Mouse (Mus musculus) left cerebral cortex, adult 9 months (tissue): ENCODE measurements at regions not wholly inside any gene's neighbourhood (a gene's known extent, or its start where the extent isn't known, plus 50 kb on each side); places are given as distances from the start of the nearest gene placed in this dataset.

Experiments used
- DNase-seq, 2 experiments: peaks; one replicate each; pipeline ENCODE4 v3.0.0; 2022; ENCODE audit warnings: low spot score in 2 of 2

DNA sequence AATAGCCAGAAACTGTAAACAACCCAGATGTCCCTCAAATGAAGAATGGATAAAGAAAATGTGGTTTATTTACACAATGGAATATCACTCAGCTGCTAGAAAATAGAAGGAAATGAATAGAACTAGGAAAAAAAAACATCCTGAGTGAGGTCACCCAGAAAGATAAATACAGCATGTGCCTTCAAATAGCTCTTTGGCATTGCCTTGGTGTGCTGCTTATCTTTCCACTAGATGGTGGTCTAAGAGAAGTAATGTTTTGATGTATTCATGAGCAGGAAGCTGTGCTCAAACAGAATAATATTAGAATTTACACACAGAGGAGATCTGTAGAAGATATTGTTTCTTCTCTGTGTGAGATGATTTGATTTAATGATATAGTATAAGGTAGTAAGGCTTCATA, 78.8 kb downstream of the Zfp619 start:
- DNase-seq, result no peak

GRCm38 (mm10) chr7:39613767-39614166, 96.2 kb downstream of the Zfp619 start:
- no peak for DNase-seq

GRCm38 (mm10) chr7:39615092-39615491, 97.5 kb downstream of the Zfp619 start:
- DNase-seq, result no peak

- no peak for DNase-seq
Observed at GRCm38 (mm10) chr7:39621796-39622195, 104.2 kb downstream of the Zfp619 start.

- DNase-seq, result peak in 1 of 2 experiments; percentile 3
Observed at GRCm38 (mm10) chr7:39632836-39633235, 115.3 kb downstream of the Zfp619 start.

DNA sequence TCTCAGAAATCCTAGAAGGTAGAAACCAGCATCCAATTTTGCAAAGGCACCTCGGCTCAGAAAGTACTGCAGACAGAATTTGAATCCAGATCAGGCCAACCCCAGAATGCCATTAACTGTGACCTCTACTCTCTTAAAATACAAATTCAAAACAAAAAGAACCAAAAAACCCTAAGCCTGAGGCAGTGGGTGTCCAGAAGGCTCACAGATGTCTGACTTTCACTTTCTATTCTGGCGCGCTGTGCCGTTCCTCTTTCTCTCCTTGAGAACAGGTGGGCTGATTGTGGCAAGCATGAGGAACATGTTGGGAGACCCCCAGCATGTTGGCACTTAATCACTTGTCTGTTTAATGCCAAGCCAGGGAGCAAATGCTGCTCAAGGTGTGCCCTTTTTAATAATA, 124.8 kb downstream of the Zfp619 start:
- no peak for DNase-seq

DNA sequence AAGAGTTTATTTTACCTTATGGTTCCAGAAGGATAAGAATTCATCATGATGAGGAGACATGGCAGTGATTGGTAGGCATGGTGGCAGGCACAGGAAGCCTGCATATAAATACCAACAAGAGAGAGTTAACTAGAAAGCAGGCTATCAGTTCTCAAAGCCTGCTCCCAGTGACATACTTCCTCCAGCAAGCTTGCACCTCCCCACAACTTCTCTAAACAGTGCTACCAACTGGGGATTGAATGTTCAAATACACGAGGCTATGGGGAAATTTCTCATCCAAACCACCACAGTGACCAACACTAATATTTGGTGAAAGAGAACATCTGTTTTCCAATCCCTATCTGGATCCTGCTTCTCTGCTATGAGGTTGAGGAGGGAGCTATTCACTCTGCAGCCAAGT, 125.8 kb downstream of the Zfp619 start:
- no peak for DNase-seq

DNA sequence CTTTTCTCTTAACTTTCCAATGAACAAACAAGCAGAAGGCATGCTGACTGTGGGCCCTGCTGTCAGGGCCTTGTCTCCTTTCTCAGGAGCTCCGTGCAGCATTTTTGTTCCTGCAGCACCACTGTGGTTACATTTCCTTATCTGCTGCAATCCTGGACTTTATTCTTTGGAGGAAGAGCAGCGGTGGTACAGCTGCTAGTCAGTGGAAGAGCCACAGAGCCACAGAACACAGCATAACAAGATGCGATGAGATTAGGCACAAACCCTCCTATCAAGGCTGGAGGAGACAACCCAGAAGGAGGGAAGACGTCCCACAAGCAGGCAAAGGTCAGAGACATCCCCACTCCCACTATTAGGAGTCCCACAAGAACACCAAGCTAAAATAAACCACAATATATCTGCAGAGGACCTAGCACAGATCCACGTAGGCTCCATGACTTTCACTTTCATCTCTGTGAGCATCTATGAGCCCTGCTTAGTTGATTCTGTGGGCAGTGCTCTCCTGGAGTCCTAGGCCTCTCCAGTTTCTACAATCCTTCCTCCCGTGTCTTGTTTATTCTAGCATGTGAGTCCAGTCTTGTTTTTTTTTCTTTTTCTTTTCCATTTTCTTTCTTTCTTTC, 133.0 kb downstream of the Zfp619 start:
- DNase-seq, result no peak

- no peak for DNase-seq
Observed at GRCm38 (mm10) chr7:39654563-39655286, 137.2 kb downstream of the Zfp619 start.

DNA sequence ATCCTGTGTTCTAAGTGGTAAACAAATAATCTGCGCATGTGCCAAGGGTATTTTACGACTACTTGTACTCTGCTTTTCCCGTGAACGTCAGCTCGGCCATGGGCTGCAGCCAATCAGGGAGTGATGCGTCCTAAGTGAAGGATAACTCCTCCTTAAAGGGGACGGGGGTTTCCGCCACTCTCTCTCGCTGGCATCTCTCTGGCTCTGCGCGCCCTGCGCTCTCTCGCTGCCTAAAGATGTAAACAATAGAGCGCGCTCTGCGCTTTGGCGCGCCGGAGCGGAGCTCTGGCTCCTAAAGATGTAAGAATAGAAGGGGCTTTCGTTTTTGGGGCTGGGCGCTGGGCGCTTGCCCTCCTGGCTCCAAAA, 137.7 kb downstream of the Zfp619 start:
- DNase-seq, result peak; percentile 45 to 52

DNA sequence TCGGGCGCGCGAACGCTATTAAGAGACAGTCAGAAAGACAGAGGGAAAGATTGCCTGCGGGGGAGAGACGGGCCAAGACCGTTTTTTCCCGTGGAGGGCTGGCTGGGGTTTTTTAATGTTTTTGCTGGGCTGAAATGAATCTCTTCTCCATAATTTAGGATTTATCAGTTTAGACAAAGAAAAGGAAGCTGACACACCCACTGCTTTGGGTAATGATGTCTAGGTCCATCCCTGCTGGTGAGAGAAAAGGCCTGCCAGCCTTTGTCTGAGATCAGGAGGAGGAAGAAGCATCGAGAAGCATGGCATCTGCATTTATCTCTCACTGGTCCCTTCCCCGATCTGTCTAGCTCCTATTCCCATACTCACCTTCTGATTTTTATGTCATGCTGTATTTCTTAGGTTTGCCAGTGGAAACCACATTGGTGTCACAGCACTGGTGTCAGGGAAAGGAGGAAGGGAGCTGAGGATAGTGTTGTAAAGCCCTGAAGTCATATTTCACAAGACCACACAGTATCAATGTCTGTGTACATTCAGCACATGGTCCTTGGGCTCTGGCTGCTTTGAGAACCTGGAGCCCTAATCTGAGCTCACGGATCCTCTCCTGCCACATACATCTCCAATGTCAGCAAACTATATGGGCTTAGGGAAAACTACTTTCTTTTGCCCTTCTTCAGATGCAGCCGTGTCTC, 138.3 kb downstream of the Zfp619 start:
- no peak for DNase-seq

DNA sequence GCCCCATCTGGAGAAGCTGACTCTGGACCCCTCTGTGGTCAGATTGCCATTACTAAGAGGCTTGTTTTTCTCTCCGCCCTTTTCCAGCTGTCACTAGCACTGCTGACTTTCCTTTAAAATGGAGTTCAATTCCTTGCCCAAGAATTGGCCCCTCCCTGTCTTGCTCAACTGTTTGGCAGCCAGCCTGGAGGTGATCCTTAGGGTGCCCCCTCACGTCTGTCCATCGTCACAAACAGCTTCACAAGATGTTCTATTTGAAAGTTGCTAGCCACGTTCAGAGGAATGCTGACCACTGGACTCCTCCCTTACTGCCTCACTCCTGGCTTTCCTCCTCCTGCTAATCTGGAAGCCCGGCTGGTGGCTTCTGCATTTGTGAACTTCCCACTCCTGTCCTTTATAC, 142.0 kb downstream of the Zfp619 start:
- no peak for DNase-seq

DNA sequence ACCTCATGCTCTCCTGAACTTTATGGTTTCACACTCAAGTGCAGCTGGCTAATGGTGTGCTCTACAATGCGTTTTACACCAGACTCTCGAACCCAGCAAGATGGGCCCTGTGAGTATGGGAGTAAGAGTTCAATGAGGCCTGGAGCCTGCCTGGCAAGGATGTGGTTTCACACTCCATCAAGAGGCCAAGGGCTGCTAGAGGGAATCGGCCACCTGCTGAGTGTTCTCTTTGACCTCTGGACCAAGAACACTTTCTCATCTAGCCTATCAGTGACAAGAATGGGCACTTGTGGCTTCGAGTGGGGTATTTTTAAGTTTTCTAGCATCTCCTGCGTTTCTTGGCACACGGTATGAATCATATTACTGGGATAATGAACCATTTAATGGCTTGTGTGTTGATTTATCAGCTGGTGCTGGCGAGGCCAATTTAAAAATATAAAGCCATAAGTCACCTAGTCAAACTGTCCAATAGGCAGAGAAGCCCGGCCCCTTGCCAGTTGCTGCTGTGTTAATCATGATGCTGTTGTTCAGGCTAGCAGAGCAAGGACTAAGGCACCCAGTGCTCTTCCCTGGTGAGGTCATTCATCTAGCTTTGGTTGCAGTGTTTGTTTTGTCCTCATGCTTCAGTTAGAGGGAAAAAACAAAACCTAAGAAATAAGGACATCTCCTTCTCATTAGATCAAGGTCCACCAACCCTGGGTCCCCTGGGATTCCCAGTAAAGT, 157.7 kb downstream of the Zfp619 start:
- DNase-seq, result no peak

DNA sequence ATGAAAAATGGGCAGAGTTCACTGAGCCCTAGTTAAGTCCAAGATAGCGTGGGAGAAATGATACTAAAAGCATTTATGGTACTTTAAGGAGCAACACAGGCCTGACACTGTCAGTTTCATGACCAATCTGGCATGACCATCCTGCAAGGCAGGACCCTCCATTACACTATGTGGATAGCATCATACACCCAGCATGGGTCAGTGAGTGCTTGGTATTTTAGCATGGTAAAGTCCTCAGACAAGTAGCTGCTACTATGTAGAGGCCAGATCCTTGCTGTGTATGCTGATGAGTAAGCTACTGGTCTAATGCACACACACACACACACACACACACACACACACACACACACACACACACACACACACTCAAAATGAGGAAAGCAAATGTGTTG, 158.3 kb downstream of the Zfp619 start:
- no peak for DNase-seq

- DNase-seq, result no peak
Observed at GRCm38 (mm10) chr7:39680411-39680810, 162.8 kb downstream of the Zfp619 start.

DNA sequence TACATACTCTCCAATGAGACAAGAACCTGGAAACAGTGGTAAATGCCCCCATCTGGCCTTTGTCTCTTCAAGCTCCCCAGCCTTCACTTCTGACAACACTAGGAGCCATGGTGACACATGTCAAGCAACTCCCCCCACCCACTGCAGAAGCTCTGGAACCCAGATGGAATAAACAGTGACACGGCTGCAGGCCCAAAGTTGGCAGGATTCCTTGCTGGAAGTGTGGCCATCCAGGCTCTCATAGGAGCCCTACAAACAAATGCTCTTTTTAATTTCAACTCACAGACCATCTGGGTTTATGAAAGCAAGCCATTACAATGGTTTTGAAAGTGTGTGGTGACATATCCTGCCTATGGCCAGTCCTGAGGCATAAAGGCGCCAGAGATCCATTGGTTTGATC, 179.0 kb downstream of the Zfp619 start:
- DNase-seq, result no peak

DNA sequence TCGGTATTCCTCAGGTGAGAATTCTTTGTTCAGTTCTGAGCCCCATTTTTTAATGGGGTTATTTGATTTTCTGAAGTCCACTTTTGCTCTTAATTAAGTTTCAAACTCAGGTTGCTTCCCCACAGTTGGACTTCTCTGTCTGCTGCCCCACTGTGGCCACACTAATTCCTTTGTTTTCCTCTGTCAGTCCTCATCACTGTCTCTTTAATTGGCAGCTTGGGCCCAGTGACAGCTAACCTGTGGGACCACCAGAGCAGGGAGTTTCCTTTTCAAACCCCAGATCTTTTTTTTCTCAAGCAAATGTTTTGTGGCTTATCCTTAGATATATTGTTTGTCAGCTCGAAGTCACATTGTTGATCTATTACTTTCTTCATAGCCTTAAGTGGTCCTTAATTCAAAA, 183.9 kb downstream of the Zfp619 start:
- no peak for DNase-seq

DNA sequence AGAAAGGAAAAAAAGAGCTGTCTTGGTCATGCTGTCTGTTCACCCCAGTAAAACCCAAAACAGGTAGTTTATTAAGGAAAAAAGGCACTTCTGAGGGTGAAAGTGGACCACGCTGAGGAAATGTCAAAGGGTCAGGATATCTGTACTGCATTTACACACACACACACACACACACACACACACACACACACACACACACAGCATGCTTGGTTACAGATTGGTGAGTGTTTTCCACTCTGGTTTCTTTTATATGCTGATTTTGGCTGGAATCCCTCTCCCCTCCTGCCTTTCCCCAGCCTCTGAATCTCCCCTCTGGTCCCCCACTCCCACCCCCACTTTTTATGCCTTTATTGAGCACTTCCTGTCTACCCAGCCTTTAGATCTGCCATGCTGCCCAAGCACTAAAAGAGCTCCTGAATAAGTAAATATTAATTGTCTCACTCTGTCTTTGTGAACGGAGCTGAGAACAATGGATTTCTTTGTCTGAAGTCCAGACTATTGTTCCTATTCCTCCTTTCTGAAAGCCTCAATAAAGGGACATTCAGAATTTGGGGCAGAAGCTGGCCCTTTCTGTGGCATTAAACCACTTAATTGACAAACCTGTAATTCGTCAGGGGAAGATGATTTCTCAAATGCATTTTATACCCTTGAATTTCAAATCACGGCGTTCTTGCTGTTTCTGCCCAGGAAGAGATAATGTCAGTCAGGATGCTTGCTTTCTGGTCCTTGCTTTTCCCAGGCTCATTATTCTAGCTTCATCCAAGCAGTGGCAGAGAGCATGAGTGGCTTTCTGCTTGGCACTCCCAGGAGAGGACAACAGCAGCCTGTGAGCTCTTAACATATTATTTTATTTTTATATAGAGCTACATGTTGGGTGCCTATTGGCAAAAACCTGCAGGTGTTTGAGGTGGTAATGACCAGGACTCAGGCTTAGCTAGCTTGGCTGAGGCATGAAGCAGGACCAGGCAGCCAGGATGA, 187.8 kb downstream of the Zfp619 start:
- DNase-seq, result no peak

GRCm38 (mm10) chr7:39706606-39707005, 189.0 kb downstream of the Zfp619 start:
- no peak for DNase-seq

- peak; percentile 15 to 21 for DNase-seq
Observed at GRCm38 (mm10) chr7:39716340-39717150, 199.0 kb downstream of the Zfp619 start.
